Mouse (Mus musculus): ENCODE measurements around the gene Cds2. TPM values are rescaled to one million over a fixed set of nuclear protein-coding genes. Genes with fewer than 3 reads are reported as not detected.
"Not testable (repeated sequence)": the region's sequence is repeated elsewhere in the genome, so short reads cannot be mapped to it uniquely, and the experiment has no call there.

The Cds2 gene
- polyA plus RNA-seq, 1 experiment from 2014 or later = 22.9 TPM

GRCm38 (mm10) chr2:132283236-132284070 lies 20.5 kb downstream of the Cds2 start:
- 57% methylated on average over 15 of the region's 15 CpGs for WGBS
- no peaks in the 10 kb centered on the region for H3K27me3 ChIP-seq
- no peak overlapping the region for H3K9ac ChIP-seq
- peak overlapping the region; percentile 67; the same call in 1 of the 2 replicates for H3K27ac ChIP-seq
- ATAC-seq (ENCODE audit: insufficient number of reproducible peaks, low FRiP score, low TSS enrichment, low read depth) = no peak
- no peaks in the 10 kb centered on the region; the same call in 1 of the 2 replicates for H3K9me3 ChIP-seq
- H3K36me3 ChIP-seq = 0 out of 2 replicates have a peak, but pooled peaks cover 4% of the 10 kb centered on the region
- no peak overlapping the region for H3K4me3 ChIP-seq
- H3K4me1 ChIP-seq = peaks cover 25% of the 10 kb centered on the region
- H3K4me2 ChIP-seq = no peak overlapping the region

DNA sequence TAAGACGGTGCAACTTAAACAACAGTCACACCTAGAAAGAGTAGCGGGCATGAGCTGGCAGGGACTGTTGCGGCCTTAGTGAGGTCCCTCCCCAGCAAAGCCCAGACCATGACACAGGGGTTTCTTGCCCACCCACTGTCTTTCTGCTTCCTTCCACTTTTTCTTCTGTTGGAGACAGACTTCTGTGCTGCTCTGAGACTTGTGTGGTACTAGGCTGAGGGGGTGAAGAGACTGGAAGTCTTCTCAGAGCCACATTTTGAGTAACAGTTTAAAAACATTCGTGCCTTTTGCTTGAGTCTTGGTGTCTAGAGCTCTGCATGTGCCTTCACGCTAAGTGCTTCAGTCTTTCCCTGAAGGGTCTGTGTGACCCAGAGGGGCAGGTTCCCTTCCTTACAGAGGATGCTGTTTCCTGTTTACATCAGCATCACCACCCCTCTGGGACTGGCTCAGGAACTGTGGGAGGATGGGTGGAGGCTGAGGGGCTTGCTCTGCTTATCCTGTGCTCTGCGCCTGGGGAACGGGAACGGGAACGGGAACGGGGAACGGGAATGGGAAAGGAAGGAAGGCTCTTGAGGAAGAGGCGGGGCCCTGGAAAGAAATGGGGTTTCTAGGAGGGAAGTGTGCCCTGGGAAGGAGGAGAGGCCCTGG lies 21.7 kb downstream of the Cds2 start:
- WGBS = 75% methylated on average over 12 of the region's 12 CpGs
- no peak overlapping the region for H3K4me2 ChIP-seq
- H3K27me3 ChIP-seq = no peaks in the 10 kb centered on the region
- 0 out of 2 replicates have a peak, but pooled peaks cover under 1% of the 10 kb centered on the region for H3K36me3 ChIP-seq
- ATAC-seq (ENCODE audit: insufficient number of reproducible peaks, low FRiP score, low TSS enrichment, low read depth) = peak; percentile 36; the same call in 1 of the 2 replicates
- no peak overlapping the region for H3K9ac ChIP-seq
- H3K27ac ChIP-seq = peak overlapping the region; percentile 67
- H3K4me1 ChIP-seq = peaks cover 25% of the 10 kb centered on the region
- H3K4me3 ChIP-seq = no peak overlapping the region
- no peaks in the 10 kb centered on the region; the same call in 1 of the 2 replicates for H3K9me3 ChIP-seq

DNA sequence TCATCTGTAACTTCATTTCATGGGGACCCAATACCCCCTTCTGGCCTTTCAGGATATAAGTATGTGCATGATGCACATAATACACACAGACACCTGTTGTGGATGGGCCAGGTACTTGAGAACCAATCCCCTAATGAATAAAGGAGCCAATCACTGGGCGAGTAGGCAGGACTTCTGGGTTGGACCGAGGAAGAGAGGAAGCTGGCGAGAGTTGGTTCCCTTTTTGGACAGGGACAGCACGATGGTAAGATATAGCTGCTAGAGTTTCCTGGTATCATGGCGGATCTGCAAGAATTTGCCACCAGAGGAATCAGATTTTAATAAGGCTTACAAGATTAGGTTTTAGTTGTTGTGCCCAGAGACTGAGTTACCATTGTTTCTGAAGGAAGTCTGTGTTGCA lies 22.8 kb downstream of the Cds2 start:
- not testable (repeated sequence) for H3K9me3 ChIP-seq; H3K27me3 ChIP-seq; H3K27ac ChIP-seq; H3K4me3 ChIP-seq; H3K4me2 ChIP-seq; ATAC-seq (ENCODE audit: insufficient number of reproducible peaks, low FRiP score, low TSS enrichment, low read depth); H3K36me3 ChIP-seq; H3K9ac ChIP-seq
- peaks cover 25% of the 10 kb centered on the region for H3K4me1 ChIP-seq
- WGBS = 94% methylated on average over 5 of the region's 5 CpGs

- WGBS = 73% methylated on average over 9 of the region's 9 CpGs
- H3K27ac ChIP-seq = peak overlapping the region; percentile 9; the same call in 1 of the 2 replicates
- no peaks in the 10 kb centered on the region; the same call in 1 of the 2 replicates for H3K9me3 ChIP-seq
- H3K4me1 ChIP-seq = peaks cover 32% of the 10 kb centered on the region
- no peak overlapping the region for H3K4me3 ChIP-seq
- no peaks in the 10 kb centered on the region for H3K36me3 ChIP-seq
- no peak overlapping the region for H3K4me2 ChIP-seq
- H3K9ac ChIP-seq = no peak overlapping the region
- no peak for ATAC-seq (ENCODE audit: insufficient number of reproducible peaks, low FRiP score, low TSS enrichment, low read depth)
- no peaks in the 10 kb centered on the region for H3K27me3 ChIP-seq
Observed at GRCm38 (mm10) chr2:132286376-132287076, 23.6 kb downstream of the Cds2 start.

DNA sequence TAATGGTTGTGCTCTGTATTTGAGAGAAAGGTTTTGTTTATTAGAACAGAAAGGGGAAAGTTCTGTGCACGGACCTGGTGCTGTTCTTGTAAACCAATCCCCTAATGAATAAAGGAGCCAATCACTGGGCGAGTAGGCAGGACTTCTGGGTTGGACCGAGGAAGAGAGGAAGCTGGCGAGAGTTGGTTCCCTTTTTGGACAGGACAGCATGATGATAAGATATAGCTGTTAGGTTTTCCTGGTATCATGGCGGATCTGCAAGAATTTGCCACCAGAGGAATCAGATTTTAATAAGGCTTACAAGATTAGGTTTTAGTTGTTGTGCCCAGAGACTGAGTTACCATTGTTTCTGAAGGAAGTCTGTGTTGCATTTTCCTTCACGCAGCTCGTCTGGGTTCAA lies 26.3 kb downstream of the Cds2 start:
- not testable (repeated sequence) for ATAC-seq (ENCODE audit: insufficient number of reproducible peaks, low FRiP score, low TSS enrichment, low read depth); H3K9me3 ChIP-seq; H3K27ac ChIP-seq; H3K27me3 ChIP-seq; H3K9ac ChIP-seq; H3K4me3 ChIP-seq; H3K36me3 ChIP-seq; H3K4me2 ChIP-seq
- 74% methylated on average over 5 of the region's 7 CpGs for WGBS
- peaks cover 14% of the 10 kb centered on the region; the same call in 1 of the 2 replicates for H3K4me1 ChIP-seq

DNA sequence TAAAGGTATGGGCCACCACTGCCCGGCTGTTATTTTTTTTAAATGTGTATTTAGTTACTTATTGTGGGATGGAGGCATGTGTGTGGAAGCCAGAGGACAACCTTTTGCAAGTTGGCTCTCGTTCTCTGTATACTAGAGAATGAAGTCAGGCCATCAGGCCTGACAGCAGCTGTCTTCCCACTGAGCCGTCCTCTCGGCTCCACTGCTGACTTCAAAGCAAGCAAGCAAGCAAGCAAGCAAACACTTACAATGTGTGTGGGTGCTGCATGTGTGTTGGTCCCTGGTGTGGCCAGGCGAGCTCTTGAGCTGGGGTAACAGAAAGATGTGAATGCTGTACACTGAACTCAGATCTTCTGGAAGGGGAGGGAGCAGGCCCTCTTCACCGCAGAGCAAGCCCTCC lies 27.9 kb downstream of the Cds2 start:
- peaks cover 22% of the 10 kb centered on the region for H3K36me3 ChIP-seq
- H3K9ac ChIP-seq = no peak overlapping the region
- no peak overlapping the region for H3K4me2 ChIP-seq
- H3K4me3 ChIP-seq = no peak overlapping the region
- no peaks in the 10 kb centered on the region; the same call in 1 of the 2 replicates for H3K9me3 ChIP-seq
- no peak for ATAC-seq (ENCODE audit: insufficient number of reproducible peaks, low FRiP score, low TSS enrichment, low read depth)
- H3K4me1 ChIP-seq = peaks cover 11% of the 10 kb centered on the region; the same call in 1 of the 2 replicates
- H3K27ac ChIP-seq = no peak overlapping the region
- no peaks in the 10 kb centered on the region for H3K27me3 ChIP-seq
- 71% methylated on average over 6 of the region's 6 CpGs for WGBS

DNA sequence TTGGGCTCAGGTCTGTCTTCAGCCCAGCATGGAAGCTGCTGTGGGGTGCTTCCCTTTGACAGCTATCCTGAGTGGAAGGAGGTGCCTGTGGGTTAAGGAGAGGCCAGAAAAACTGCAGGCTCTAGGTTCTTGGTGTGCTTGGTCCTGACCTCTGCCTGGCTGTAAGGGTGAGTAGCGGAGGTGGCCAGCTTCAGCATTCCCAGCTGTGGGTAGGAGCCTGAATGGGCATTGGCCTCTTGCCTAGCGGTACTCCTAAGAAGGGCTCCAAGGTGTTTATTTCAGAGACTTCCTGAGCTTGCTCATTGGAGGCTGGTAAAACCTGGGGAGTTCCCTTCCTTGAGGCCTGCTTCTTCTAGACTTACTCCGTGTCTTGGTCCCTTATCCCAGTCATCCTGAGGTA lies 28.3 kb downstream of the Cds2 start:
- Histone ChIP-seq H3K36me3 (peaks cover 26% of the 10 kb centered on the region), H3K27me3 (no peaks in the 10 kb centered on the region), H3K27ac (no peak overlapping the region), H3K4me2 (no peak overlapping the region), H3K9me3 (no peaks in the 10 kb centered on the region; the same call in 1 of the 2 replicates), H3K9ac (no peak overlapping the region), H3K4me1 (peaks cover 11% of the 10 kb centered on the region; the same call in 1 of the 2 replicates), H3K4me3 (no peak overlapping the region)
- ATAC-seq (ENCODE audit: insufficient number of reproducible peaks, low FRiP score, low TSS enrichment, low read depth) = no peak
- WGBS = 55% methylated on average over 3 of the region's 3 CpGs

- no peak overlapping the region for H3K4me2 ChIP-seq
- 55% methylated on average over 4 of the region's 4 CpGs for WGBS
- H3K36me3 ChIP-seq = peaks cover 35% of the 10 kb centered on the region
- peaks cover 11% of the 10 kb centered on the region; the same call in 1 of the 2 replicates for H3K4me1 ChIP-seq
- H3K9me3 ChIP-seq = no peaks in the 10 kb centered on the region; the same call in 1 of the 2 replicates
- H3K4me3 ChIP-seq = no peak overlapping the region
- H3K27ac ChIP-seq = no peak overlapping the region
- no peak overlapping the region for H3K9ac ChIP-seq
- no peak for ATAC-seq (ENCODE audit: insufficient number of reproducible peaks, low FRiP score, low TSS enrichment, low read depth)
- no peaks in the 10 kb centered on the region for H3K27me3 ChIP-seq
Observed at GRCm38 (mm10) chr2:132292083-132292482, 29.1 kb downstream of the Cds2 start.

GRCm38 (mm10) chr2:132293694-132294450 lies 30.9 kb downstream of the Cds2 start:
- WGBS = 95% methylated on average over 10 of the region's 10 CpGs
- no peak for ATAC-seq (ENCODE audit: insufficient number of reproducible peaks, low FRiP score, low TSS enrichment, low read depth)
- Histone ChIP-seq H3K9ac (no peak overlapping the region), H3K9me3 (no peaks in the 10 kb centered on the region), H3K27me3 (no peaks in the 10 kb centered on the region), H3K4me3 (no peak overlapping the region), H3K27ac (no peak overlapping the region), H3K4me2 (no peak overlapping the region), H3K4me1 (peaks cover 11% of the 10 kb centered on the region; the same call in 1 of the 2 replicates), H3K36me3 (peaks cover 51% of the 10 kb centered on the region)

DNA sequence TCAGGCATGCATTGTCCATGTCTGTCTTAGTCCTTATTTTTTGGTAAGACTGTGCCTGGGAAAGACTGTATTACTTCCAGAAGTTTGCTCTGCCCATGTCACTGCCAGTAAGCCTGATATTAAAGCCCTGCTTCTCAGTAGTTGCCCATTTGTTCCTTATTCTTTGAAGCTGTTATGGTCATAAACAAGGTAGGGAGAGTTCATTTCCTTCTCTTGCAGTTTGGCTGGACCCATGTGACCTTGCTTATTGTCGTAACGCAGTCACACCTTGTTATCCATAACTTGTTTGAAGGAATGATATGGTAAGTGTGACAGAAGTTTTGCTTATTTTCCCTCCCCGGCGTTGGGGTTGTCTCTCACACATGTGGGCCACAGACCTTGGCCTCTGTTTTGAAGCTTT lies 35.3 kb downstream of the Cds2 start:
- no peak for ATAC-seq (ENCODE audit: insufficient number of reproducible peaks, low FRiP score, low TSS enrichment, low read depth)
- no peak overlapping the region for H3K4me3 ChIP-seq
- no peak overlapping the region for H3K4me2 ChIP-seq
- no peak overlapping the region for H3K9ac ChIP-seq
- no peaks in the 10 kb centered on the region for H3K9me3 ChIP-seq
- H3K36me3 ChIP-seq = peaks cover 81% of the 10 kb centered on the region
- no peaks in the 10 kb centered on the region for H3K27me3 ChIP-seq
- 81% methylated on average over 4 of the region's 4 CpGs for WGBS
- H3K4me1 ChIP-seq = no peaks in the 10 kb centered on the region
- H3K27ac ChIP-seq = no peak overlapping the region

DNA sequence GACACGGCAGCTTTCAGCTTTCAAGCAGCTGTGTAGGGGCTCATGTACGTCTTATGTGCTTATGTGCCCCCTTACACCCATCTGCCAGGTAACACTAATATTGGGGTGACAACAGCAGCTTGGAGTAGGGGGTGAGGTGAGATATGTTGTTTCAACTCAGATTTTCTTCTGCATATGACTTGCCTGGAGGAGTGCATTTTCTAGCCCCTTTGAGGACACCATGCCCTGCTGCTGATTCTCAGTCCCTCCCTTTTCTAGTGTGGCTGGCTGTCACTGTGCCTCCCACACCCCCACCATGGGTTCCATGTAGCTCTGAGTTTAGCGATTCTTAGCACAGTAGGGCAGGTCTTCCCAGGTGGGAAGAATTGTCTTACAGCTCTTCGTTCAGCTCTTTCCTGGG lies 38.5 kb downstream of the Cds2 start:
- 90% methylated on average over 4 of the region's 4 CpGs for WGBS
- Histone ChIP-seq H3K27me3 (no peaks in the 10 kb centered on the region), H3K27ac (no peak overlapping the region), H3K4me3 (no peak overlapping the region), H3K4me1 (no peaks in the 10 kb centered on the region), H3K9me3 (no peaks in the 10 kb centered on the region), H3K9ac (no peak overlapping the region), H3K36me3 (peaks cover 75% of the 10 kb centered on the region), H3K4me2 (no peak overlapping the region)
- no peak for ATAC-seq (ENCODE audit: insufficient number of reproducible peaks, low FRiP score, low TSS enrichment, low read depth)
